Mouse (Mus musculus) C2C12 (cell line): ENCODE results near the gene Mylk2. TPM values are rescaled to one million over a fixed set of nuclear protein-coding genes. Genes with fewer than 3 reads are reported as not detected.
A peak's percentile ranks its signal among the peaks of the same experiment; 100 is the strongest.

Experiments used
- H3K27me3 ChIP-seq: one replicate; pipeline ENCODE4 v1.6.1; 2011; ENCODE audit not compliant: control insufficient read depth, insufficient read depth, insufficient read length
- H3K36me3 ChIP-seq: one replicate; pipeline ENCODE4 v1.6.1; 2011; ENCODE audit not compliant: control insufficient read depth, insufficient read depth
- H3K4me3 ChIP-seq: one replicate; pipeline ENCODE4 v1.5.1; 2011; ENCODE audit warnings: mild to moderate bottlenecking, control low read depth; ENCODE audit not compliant: poor library complexity, insufficient read depth, severe bottlenecking
- H3K79me2 ChIP-seq: one replicate; pipeline ENCODE4 v1.6.1; 2011; ENCODE audit not compliant: control insufficient read depth, insufficient read depth
- H3K79me3 ChIP-seq: one replicate; pipeline ENCODE4 v1.6.1; 2011; ENCODE audit warnings: low read depth, control low read depth
- H3ac ChIP-seq: one replicate; pipeline ENCODE3; 2011; ENCODE audit warnings: low read depth; ENCODE audit not compliant: control insufficient read depth, insufficient read length
- CEBPB ChIP-seq: IDR thresholded peaks from one replicate; pipeline ENCODE4 v1.6.1; 2011; ENCODE audit warnings: low read depth, mild to moderate bottlenecking, control low read depth, moderate library complexity
- CTCF ChIP-seq: IDR thresholded peaks from one replicate; pipeline ENCODE4 v1.5.1; 2011; ENCODE audit not compliant: control insufficient read depth, insufficient read depth, insufficient read length
- FOSL1 ChIP-seq: IDR thresholded peaks from one replicate; pipeline ENCODE4 v1.8.0; 2011; ENCODE audit warnings: mild to moderate bottlenecking, low read length; ENCODE audit not compliant: poor library complexity, insufficient read depth, severe bottlenecking
- MAX ChIP-seq: IDR thresholded peaks from one replicate; pipeline ENCODE4 v1.6.1; 2011; ENCODE audit warnings: mild to moderate bottlenecking, control low read depth
- MYOD1 ChIP-seq: IDR thresholded peaks from one replicate; pipeline ENCODE4 v1.6.1; 2011; ENCODE audit warnings: low read depth; ENCODE audit not compliant: control insufficient read depth, insufficient read length
- MYOG ChIP-seq: IDR thresholded peaks from one replicate; pipeline ENCODE4 v1.6.1; 2011; ENCODE audit not compliant: control insufficient read depth, insufficient read length; ENCODE audit errors: extremely low read depth
- USF1 ChIP-seq: IDR thresholded peaks from one replicate; pipeline ENCODE4 v1.6.1; 2011; ENCODE audit warnings: low read depth, mild to moderate bottlenecking, control low read depth, moderate library complexity
- polyA plus RNA-seq: library from polyadenylated mRNA; unstranded; fragments of >200 nt; fragmentation: generic; extraction: Trizol; gene quantifications from one replicate; pipeline ENCODE4 v1.2.1, GENCODE M21; 2012; ENCODE audit warnings: missing spikeins

Gene Mylk2
- polyA plus RNA-seq, 1 experiment = 3.9 TPM

GRCm38 (mm10) chr2:152928988-152929370 lies 17.8 kb downstream of the Mylk2 start:
- TF ChIP-seq MAX = no peak
- no peak for TF ChIP-seq CEBPB
- TF ChIP-seq CTCF = no peak
- TF ChIP-seq MYOG = no peak
- no peak for TF ChIP-seq MYOD1

GRCm38 (mm10) chr2:152930276-152930675 lies 19.1 kb downstream of the Mylk2 start:
- peak overlapping the region; percentile 65 for H3K4me3 ChIP-seq

More at GRCm38 (mm10) chr2:152928988-152929370, 17.8 kb downstream of the Mylk2 start:
- Histone ChIP-seq H3ac (no peak overlapping the region), H3K27me3 (no peaks in the 10 kb centered on the region), H3K79me3 (peaks cover 36% of the 10 kb centered on the region), H3K4me3 (no peak overlapping the region), H3K36me3 (no peaks in the 10 kb centered on the region), H3K79me2 (peaks cover 63% of the 10 kb centered on the region)

GRCm38 (mm10) chr2:152931456-152932160 lies 20.5 kb downstream of the Mylk2 start:
- no peaks in the 10 kb centered on the region for H3K36me3 ChIP-seq
- no peaks in the 10 kb centered on the region for H3K27me3 ChIP-seq
- H3ac ChIP-seq = peak overlapping the region; percentile 66
- peaks cover 50% of the 10 kb centered on the region for H3K79me2 ChIP-seq
- peak overlapping the region; percentile 65 for H3K4me3 ChIP-seq
- peaks cover 36% of the 10 kb centered on the region for H3K79me3 ChIP-seq
- TF ChIP-seq USF1 (no peak), FOSL1 (no peak), MYOD1 (no peak), CTCF (no peak), MAX (no peak), MYOG (no peak), CEBPB (no peak)

More at GRCm38 (mm10) chr2:152930276-152930675, 19.1 kb downstream of the Mylk2 start:
- H3K27me3 ChIP-seq = no peaks in the 10 kb centered on the region
- peak overlapping the region; percentile 66 for H3ac ChIP-seq
- no peaks in the 10 kb centered on the region for H3K36me3 ChIP-seq
- TF ChIP-seq MAX (peak; percentile 63), USF1 (no peak)
- H3K79me3 ChIP-seq = peaks cover 36% of the 10 kb centered on the region
- peaks cover 50% of the 10 kb centered on the region for H3K79me2 ChIP-seq

GRCm38 (mm10) chr2:152933048-152933447 lies 21.9 kb downstream of the Mylk2 start, which contains the start of gene Foxs1:
Gene Foxs1 (minus strand): TSS chr2:152933208.
- Histone ChIP-seq H3ac (peak within 1 kb of the TSS; percentile 66), H3K36me3 (no peaks in the 10 kb centered on the region), H3K79me2 (peaks cover 50% of the 10 kb centered on the region), H3K27me3 (no peaks in the 10 kb centered on the region), H3K79me3 (peaks cover 36% of the 10 kb centered on the region), H3K4me3 (peak within 1 kb of the TSS; percentile 65)
- no peak for TF ChIP-seq CEBPB
- TF ChIP-seq MAX = peak; percentile 64

GRCm38 (mm10) chr2:152933614-152934013 lies 22.5 kb downstream of the Mylk2 start:
- no peak for TF ChIP-seq MYOD1
- TF ChIP-seq USF1 = no peak
- no peak for TF ChIP-seq FOSL1
- TF ChIP-seq MAX = no peak
- TF ChIP-seq CEBPB = peak; percentile 93
- no peak for TF ChIP-seq MYOG
- TF ChIP-seq CTCF = peak; percentile 75
- no peaks in the 10 kb centered on the region for H3K27me3 ChIP-seq
- peaks cover 36% of the 10 kb centered on the region for H3K79me3 ChIP-seq
- no peak overlapping the region for H3K4me3 ChIP-seq
- H3K36me3 ChIP-seq = no peaks in the 10 kb centered on the region
- peaks cover 44% of the 10 kb centered on the region for H3K79me2 ChIP-seq
- H3ac ChIP-seq = no peak overlapping the region

- Histone ChIP-seq H3K36me3 (no peaks in the 10 kb centered on the region), H3K27me3 (peaks cover 36% of the 10 kb centered on the region), H3K79me3 (no peaks in the 10 kb centered on the region), H3ac (no peak overlapping the region), H3K4me3 (no peak overlapping the region), H3K79me2 (no peaks in the 10 kb centered on the region)
- TF ChIP-seq CTCF (peak; percentile 62), USF1 (no peak)
Measured at GRCm38 (mm10) chr2:152939846-152940245, 28.7 kb downstream of the Mylk2 start.
